ENCODE assay signal across 17 mouse cellular contexts in genomic region chr4:82298606-82299005, GRCm38 (mm10).
"Had no signal": no experiment of that assay in that cellular context is flagged by ENCODE, and none has a peak within 500 bp of the region (broad histone marks: within the 10 kb centered on the region; RNA-seq: fewer than 3 reads in every experiment).

No protein-coding gene starts in this region.

- H3K9ac ChIP-seq: liver, embryonic 15.5 days; liver, postnatal 0 days; lung, embryonic 15.5 days; midbrain, embryonic 12.5 days; neural tube, embryonic 12.5 days; stomach, embryonic 15.5 days had no signal

- H3K27ac ChIP-seq: liver, embryonic 15.5 days; lung, embryonic 15.5 days; macrophage; midbrain, embryonic 12.5 days; neural tube, embryonic 12.5 days; stomach, embryonic 15.5 days had no signal

- H3K4me2 ChIP-seq: liver, embryonic 15.5 days; lung, embryonic 15.5 days; midbrain, embryonic 12.5 days; neural tube, embryonic 12.5 days; stomach, embryonic 15.5 days had no signal

- H3K4me3 ChIP-seq: liver, embryonic 15.5 days; lung, embryonic 15.5 days; megakaryocyte, embryonic 14.5 days; midbrain, embryonic 12.5 days; neural tube, embryonic 12.5 days; stomach, embryonic 15.5 days had no signal

- ATAC-seq: liver, postnatal 0 days; lung, postnatal 0 days had no signal

- H3K4me1 ChIP-seq: liver, embryonic 15.5 days; megakaryocyte, embryonic 14.5 days had no signal

- H3K27me3 ChIP-seq: liver, embryonic 15.5 days; lung, embryonic 15.5 days; megakaryocyte, embryonic 14.5 days; midbrain, embryonic 12.5 days; neural tube, embryonic 12.5 days; stomach, embryonic 15.5 days had no signal

- DNase-seq: liver, postnatal 0 days; lung, adult 2 months; lung, postnatal 14 days; lung, postnatal 36 days; midbrain, embryonic 14.5 days; right cerebral cortex, postnatal 14 days; thymus, adult 2 months; thymus, postnatal 25 days; thymus, postnatal 4 days had no signal

- H3K36me3 ChIP-seq: midbrain, embryonic 12.5 days; stomach, embryonic 15.5 days had no signal

- H3K9me3 ChIP-seq: liver, embryonic 15.5 days; lung, embryonic 15.5 days; megakaryocyte, embryonic 14.5 days; midbrain, embryonic 12.5 days; neural tube, embryonic 12.5 days; stomach, embryonic 15.5 days had no signal
